Mouse (Mus musculus): Measurements from ENCODE around the gene Notch1.

- TF ChIP-seq GATA1 (IDR thresholded peaks at IDR 0.05; ENCODE audit: borderline replicate concordance, low read length) (no peak), CTCF (IDR thresholded peaks at IDR 0.05; ENCODE audit: low read depth, low read length) (no peak), POLR2AphosphoS5 (IDR thresholded peaks at IDR 0.05; ENCODE audit: insufficient replicate concordance, low read depth, low read length) (no peak)
Measured at GRCm38 (mm10) chr2:26560506-26560905, 44.0 kb upstream of the Notch1 start.
